Mouse (Mus musculus) right cerebral cortex, adult 2 months (tissue): ENCODE measurements around the gene Wdtc1.

Experiments used
- DNase-seq, 2 experiments: peaks; one replicate each; pipeline ENCODE4 v3.0.0; 2021 to 2022; ENCODE audit warnings: low spot score in 2 of 2

Wdtc1 gene

GRCm38 (mm10) chr4:133328129-133328528 lies 25.2 kb downstream of the Wdtc1 start:
- DNase-seq, result no peak

- no peak for DNase-seq
Measured at GRCm38 (mm10) chr4:133319667-133320066, 33.6 kb downstream of the Wdtc1 start.

- no peak for DNase-seq
Measured at GRCm38 (mm10) chr4:133315991-133316390, 37.3 kb downstream of the Wdtc1 start.

- no peak for DNase-seq
Measured at GRCm38 (mm10) chr4:133314896-133315295, 38.4 kb downstream of the Wdtc1 start.

- peak; percentile 91 to 96 for DNase-seq
Measured at GRCm38 (mm10) chr4:133309948-133310347, 43.3 kb downstream of the Wdtc1 start.

GRCm38 (mm10) chr4:133307331-133307730 lies 46.0 kb downstream of the Wdtc1 start:
- DNase-seq, result peak; percentile 62 to 65

GRCm38 (mm10) chr4:133305825-133306224 lies 47.5 kb downstream of the Wdtc1 start:
- DNase-seq, result no peak

- no peak for DNase-seq
Measured at GRCm38 (mm10) chr4:133304770-133305169, 48.5 kb downstream of the Wdtc1 start.

GRCm38 (mm10) chr4:133302668-133303067 lies 50.6 kb downstream of the Wdtc1 start:
- DNase-seq, result no peak

- DNase-seq, result peak; percentile 74 to 80
Measured at GRCm38 (mm10) chr4:133301802-133302201, 51.5 kb downstream of the Wdtc1 start.

- no peak for DNase-seq
Measured at GRCm38 (mm10) chr4:133300421-133300820, 52.9 kb downstream of the Wdtc1 start.

- DNase-seq, result peak; percentile 61 to 73
Measured at GRCm38 (mm10) chr4:133299701-133300100, 53.6 kb downstream of the Wdtc1 start.

- DNase-seq, result peak; percentile 86 to 90
Measured at GRCm38 (mm10) chr4:133298516-133299365, 54.5 kb downstream of the Wdtc1 start.

GRCm38 (mm10) chr4:133297801-133298238 lies 55.5 kb downstream of the Wdtc1 start:
- DNase-seq, result peak; percentile 83 to 85

GRCm38 (mm10) chr4:133297360-133297759 lies 55.9 kb downstream of the Wdtc1 start:
- DNase-seq, result no peak

GRCm38 (mm10) chr4:133294084-133294483 lies 59.2 kb downstream of the Wdtc1 start:
- no peak for DNase-seq

GRCm38 (mm10) chr4:133292901-133293843 lies 60.1 kb downstream of the Wdtc1 start:
- DNase-seq, result no peak

GRCm38 (mm10) chr4:133292405-133292804 lies 60.9 kb downstream of the Wdtc1 start:
- no peak for DNase-seq

GRCm38 (mm10) chr4:133291255-133291654 lies 62.0 kb downstream of the Wdtc1 start:
- no peak for DNase-seq

GRCm38 (mm10) chr4:133286476-133287077 lies 66.7 kb downstream of the Wdtc1 start:
- no peak for DNase-seq

- no peak for DNase-seq
Measured at GRCm38 (mm10) chr4:133285950-133286349, 67.3 kb downstream of the Wdtc1 start.

GRCm38 (mm10) chr4:133285299-133285698 lies 68.0 kb downstream of the Wdtc1 start:
- no peak for DNase-seq
